Mouse (Mus musculus) liver, adult 2 months (tissue): Measurements from ENCODE around the gene Lrfn4. TPM values are rescaled to one million over a fixed set of nuclear protein-coding genes. Genes with fewer than 3 reads are reported as not detected.

Experiments
- DNase-seq: peaks from one replicate; pipeline ENCODE4 v3.0.0-alpha.2; 2011; ENCODE audit warnings: low read depth, low spot score; ENCODE audit errors: extremely low read depth
- H3K27ac ChIP-seq: fragments of 200-500 bp; replicated peaks from 2 replicates; pipeline ENCODE4 v1.5.1; 2012; ENCODE audit warnings: low read depth, mild to moderate bottlenecking, control low read depth, inconsistent platforms, low read length; ENCODE audit not compliant: insufficient read depth
- H3K27me3 ChIP-seq: fragments of 200-500 bp; 2 replicates; pipeline ENCODE4 v1.6.1; 2012; ENCODE audit warnings: mild to moderate bottlenecking, moderate library complexity, low read length, inconsistent platforms; ENCODE audit not compliant: control insufficient read depth, insufficient read depth
- H3K36me3 ChIP-seq: fragments of 200-500 bp; 2 replicates; pipeline ENCODE4 v1.6.1; 2012; ENCODE audit warnings: low read length, inconsistent platforms; ENCODE audit not compliant: control insufficient read depth, insufficient read depth
- H3K4me1 ChIP-seq: fragments of 200-500 bp; 2 replicates; pipeline ENCODE4 v1.6.1; 2011; ENCODE audit warnings: low read length; ENCODE audit not compliant: control insufficient read depth, insufficient read depth
- H3K4me3 ChIP-seq: fragments of 200-500 bp; 2 replicates; pipeline ENCODE4 v1.5.1; 2011; ENCODE audit warnings: low read depth, mild to moderate bottlenecking, control low read depth, low read length, moderate library complexity; ENCODE audit not compliant: insufficient read depth
- H3K79me2 ChIP-seq: fragments of 200-500 bp; 2 replicates; pipeline ENCODE4 v1.6.1; 2012; ENCODE audit warnings: inconsistent platforms, mild to moderate bottlenecking, low read length, moderate library complexity; ENCODE audit not compliant: control insufficient read depth, insufficient read depth
- H3K9ac ChIP-seq: fragments of 200-500 bp; 2 replicates; pipeline ENCODE4 v1.6.1; 2012; ENCODE audit warnings: low read depth, mild to moderate bottlenecking, control low read depth, inconsistent platforms, low read length
- CTCF ChIP-seq: fragments of 200-500 bp; IDR thresholded peaks from 2 replicates; pipeline ENCODE4 v1.5.1; 2011; ENCODE audit warnings: low read depth, low read length, control low read depth
- POLR2A ChIP-seq: fragments of 200-500 bp; IDR thresholded peaks from 2 replicates; pipeline ENCODE4 v1.6.1; 2011; ENCODE audit warnings: low read length, control low read depth; ENCODE audit not compliant: insufficient read depth; ENCODE audit errors: extremely low read depth
- WGBS: fragments of 180-500 bp; shearing (Covaris S2); methylation state at CpG from one replicate; pipeline ENCODE4 v1.1.7; 2018; 5-methylcytosine and 5-hydroxymethylcytosine counted together
- polyA plus RNA-seq: library from polyadenylated mRNA; depleted of rRNA; stranded (reverse); fragments of >200 nt; gene quantifications from 2 replicates; pipeline ENCODE4 v1.2.3, GENCODE M21; 2012
- total RNA-seq: library from RNA; depleted of rRNA; stranded (reverse); fragments of >200 nt; gene quantifications from 2 replicates; pipeline ENCODE4 v1.2.3, GENCODE M21; 2014

The Lrfn4 gene
- total and polyA plus RNA-seq, 2 experiments, result 0.18 to 0.35 TPM

- peak overlapping the region; percentile 25; the same call in 1 of the 2 replicates for H3K9ac ChIP-seq
- no peaks in the 10 kb centered on the region for H3K27me3 ChIP-seq
- no peak for DNase-seq
- WGBS, result 90% methylated on average over 49 of the region's 49 CpGs
- no peaks in the 10 kb centered on the region; the same call in 1 of the 2 replicates for H3K79me2 ChIP-seq
- no peak for TF ChIP-seq CTCF
- H3K4me1 ChIP-seq, result no peaks in the 10 kb centered on the region
- peak overlapping the region; percentile 58; the same call in 1 of the 2 replicates for H3K4me3 ChIP-seq
- no peak overlapping the region for H3K27ac ChIP-seq
- peaks cover 10% of the 10 kb centered on the region for H3K36me3 ChIP-seq
Observed at GRCm38 (mm10) chr19:4614305-4615150, 939 bp downstream of the Lrfn4 start.

- Histone ChIP-seq H3K9ac (no peak overlapping the region), H3K79me2 (no peaks in the 10 kb centered on the region; the same call in 1 of the 2 replicates), H3K4me3 (no peak overlapping the region), H3K36me3 (peaks cover 11% of the 10 kb centered on the region), H3K27me3 (no peaks in the 10 kb centered on the region), H3K4me1 (no peaks in the 10 kb centered on the region), H3K27ac (no peak overlapping the region)
- no peak for DNase-seq
- 93% methylated on average over 33 of the region's 33 CpGs for WGBS
- TF ChIP-seq POLR2A, result no peak
Observed at GRCm38 (mm10) chr19:4613464-4614304, 1.8 kb downstream of the Lrfn4 start.

- no peaks in the 10 kb centered on the region; the same call in 1 of the 2 replicates for H3K79me2 ChIP-seq
- WGBS, result 94% methylated on average over 19 of the region's 19 CpGs
- H3K4me1 ChIP-seq, result no peaks in the 10 kb centered on the region
- TF ChIP-seq CTCF, result no peak
- TF ChIP-seq POLR2A, result no peak
- no peak overlapping the region for H3K27ac ChIP-seq
- H3K27me3 ChIP-seq, result no peaks in the 10 kb centered on the region
- no peak for DNase-seq
- no peak overlapping the region for H3K4me3 ChIP-seq
- peaks cover 18% of the 10 kb centered on the region for H3K36me3 ChIP-seq
- no peak overlapping the region for H3K9ac ChIP-seq
Observed at GRCm38 (mm10) chr19:4612181-4612961, 3.1 kb downstream of the Lrfn4 start.

DNA sequence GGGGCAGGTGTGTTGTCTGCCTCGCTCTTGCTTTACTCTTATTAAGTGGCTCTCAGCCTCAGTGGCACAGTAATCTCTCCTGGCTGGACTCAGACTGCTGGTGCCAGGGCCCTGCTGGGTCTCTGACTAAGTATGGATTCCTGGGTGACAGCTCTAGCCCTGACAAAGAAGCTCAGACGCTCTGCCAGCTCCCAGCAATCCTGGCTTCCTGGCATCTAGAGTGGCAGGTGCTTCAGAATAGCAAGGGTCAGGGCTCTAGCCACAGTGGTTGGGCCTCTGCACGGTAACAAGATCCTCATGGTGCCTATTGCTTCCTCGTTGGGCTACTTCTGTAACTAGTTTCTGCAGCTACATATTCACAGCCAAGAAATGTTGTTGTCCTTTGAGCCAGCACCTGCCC is 5.4 kb downstream of the Lrfn4 start:
- 81% methylated on average over 4 of the region's 4 CpGs for WGBS

GRCm38 (mm10) chr19:4608511-4608910 is 7.0 kb downstream of the Lrfn4 start:
- no peaks in the 10 kb centered on the region for H3K27me3 ChIP-seq
- peaks cover 2% of the 10 kb centered on the region; the same call in 1 of the 2 replicates for H3K4me1 ChIP-seq
- DNase-seq, result peak; percentile 57
- H3K36me3 ChIP-seq, result peaks cover 26% of the 10 kb centered on the region
- 45% methylated on average over 4 of the region's 4 CpGs for WGBS
- TF ChIP-seq POLR2A, result no peak
- TF ChIP-seq CTCF, result no peak
- 0 out of 2 replicates have a peak overlapping the region, but pooled peaks have one; percentile 25 for H3K27ac ChIP-seq
- no peaks in the 10 kb centered on the region; the same call in 1 of the 2 replicates for H3K79me2 ChIP-seq
- H3K9ac ChIP-seq, result no peak overlapping the region
- no peak overlapping the region for H3K4me3 ChIP-seq

More for the DNA sequence above, 5.4 kb downstream of the Lrfn4 start:
- H3K36me3 ChIP-seq, result peaks cover 23% of the 10 kb centered on the region
- no peak overlapping the region for H3K4me3 ChIP-seq
- H3K9ac ChIP-seq, result no peak overlapping the region
- no peak overlapping the region for H3K27ac ChIP-seq
- DNase-seq, result no peak
- no peaks in the 10 kb centered on the region; the same call in 1 of the 2 replicates for H3K79me2 ChIP-seq
- peaks cover 2% of the 10 kb centered on the region; the same call in 1 of the 2 replicates for H3K4me1 ChIP-seq
- TF ChIP-seq CTCF, result no peak
- no peaks in the 10 kb centered on the region for H3K27me3 ChIP-seq
